Mouse (Mus musculus) lung, postnatal 0 days (tissue): ENCODE data around the gene Gm21762. TPM values are rescaled to one million over a fixed set of nuclear protein-coding genes. Genes with fewer than 3 reads are reported as not detected.
"Not testable (repeated sequence)": the region's sequence is repeated elsewhere in the genome, so short reads cannot be mapped to it uniquely, and the experiment has no call there.

ENCODE experiments used
- ATAC-seq: fragments of 200-750 bp; cut with Nextera tagmentation; 2 replicates; pipeline ENCODE4 v1.8.0; 2017; ENCODE audit warnings: moderate library complexity
- DNase-seq: peaks from one replicate; pipeline ENCODE4 v3.0.0-alpha.2; 2016; ENCODE audit warnings: low spot score
- H3K27ac ChIP-seq: fragments of 300-500 bp; sonication (generic); 2 replicates; pipeline ENCODE4 v1.5.1; 2014; ENCODE audit warnings: antibody characterized with exemption, mild to moderate bottlenecking, low read length, mixed read lengths
- H3K27me3 ChIP-seq: fragments of 300-500 bp; sonication (generic); replicated peaks from 2 replicates; pipeline ENCODE4 v1.6.1; 2014; ENCODE audit warnings: low read length, mixed read lengths; ENCODE audit not compliant: insufficient read depth
- H3K36me3 ChIP-seq: fragments of 300-500 bp; sonication (generic); 2 replicates; pipeline ENCODE4 v1.6.1; 2014; ENCODE audit warnings: low read length, mixed read lengths; ENCODE audit not compliant: insufficient read depth
- H3K4me1 ChIP-seq: fragments of 300-500 bp; sonication (generic); 2 replicates; pipeline ENCODE4 v1.6.1; 2014; ENCODE audit warnings: antibody characterized with exemption, low read depth, low read length, mixed read lengths; ENCODE audit not compliant: insufficient read depth
- H3K4me2 ChIP-seq: fragments of 300-500 bp; sonication (generic); replicated peaks from 2 replicates; pipeline ENCODE4 v1.6.1; 2014; ENCODE audit warnings: low read depth, mild to moderate bottlenecking, low read length, moderate library complexity, mixed read lengths
- H3K4me3 ChIP-seq: fragments of 300-500 bp; sonication (generic); 2 replicates; pipeline ENCODE4 v1.5.1; 2014; ENCODE audit warnings: low read depth, low read length
- H3K9ac ChIP-seq: fragments of 300-500 bp; sonication (generic); replicated peaks from 2 replicates; pipeline ENCODE4 v1.6.1; 2014; ENCODE audit warnings: low read depth, mild to moderate bottlenecking
- H3K9me3 ChIP-seq: fragments of 300-500 bp; sonication (generic); 2 replicates; pipeline ENCODE4 v1.6.1; 2016; ENCODE audit warnings: low read length, mixed read lengths
- WGBS: fragments of 180-500 bp; shearing (Covaris S2); extraction: QIAGEN DNeasy Blood & Tissue Kit; methylation state at CpG from one replicate; pipeline ENCODE4 v1.1.7; 2014; 5-methylcytosine and 5-hydroxymethylcytosine counted together
- polyA plus RNA-seq: library from polyadenylated mRNA; unstranded; fragments of >200 nt; fragmentation: Nextera tagmentation; extraction: Ambion mirVana; gene quantifications from 2 replicates; pipeline ENCODE4 v1.2.1, GENCODE M21; 2015

Gm21762 gene
- polyA plus RNA-seq, 1 experiment from 2014 or later = not detected

DNA sequence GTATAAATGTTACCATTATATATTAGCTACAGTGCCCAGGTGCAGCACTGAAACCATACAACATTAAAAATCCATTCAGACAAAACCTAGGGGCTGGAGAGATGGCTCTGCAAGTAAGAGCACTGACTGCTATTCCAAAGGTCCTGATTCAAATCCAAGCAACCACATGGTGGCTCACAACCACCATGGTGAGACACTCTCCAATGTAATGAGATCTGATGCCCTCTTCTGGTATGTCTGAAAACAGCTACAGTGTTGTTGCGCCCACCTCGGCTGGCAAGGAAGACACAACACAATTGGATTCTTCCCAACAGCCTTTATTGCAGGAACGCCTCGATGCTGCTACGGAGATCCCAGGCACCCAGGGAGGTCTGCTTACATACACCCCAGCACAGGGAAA is 5.2 kb upstream of the Gm21762 start:
- DNase-seq, H3K27me3 ChIP-seq, H3K27ac ChIP-seq, ATAC-seq, H3K9me3 ChIP-seq, H3K36me3 ChIP-seq, H3K4me1 ChIP-seq, H3K4me3 ChIP-seq, H3K4me2 ChIP-seq, H3K9ac ChIP-seq: not testable (repeated sequence)
- WGBS = 73% methylated on average over 5 of the region's 5 CpGs

DNA sequence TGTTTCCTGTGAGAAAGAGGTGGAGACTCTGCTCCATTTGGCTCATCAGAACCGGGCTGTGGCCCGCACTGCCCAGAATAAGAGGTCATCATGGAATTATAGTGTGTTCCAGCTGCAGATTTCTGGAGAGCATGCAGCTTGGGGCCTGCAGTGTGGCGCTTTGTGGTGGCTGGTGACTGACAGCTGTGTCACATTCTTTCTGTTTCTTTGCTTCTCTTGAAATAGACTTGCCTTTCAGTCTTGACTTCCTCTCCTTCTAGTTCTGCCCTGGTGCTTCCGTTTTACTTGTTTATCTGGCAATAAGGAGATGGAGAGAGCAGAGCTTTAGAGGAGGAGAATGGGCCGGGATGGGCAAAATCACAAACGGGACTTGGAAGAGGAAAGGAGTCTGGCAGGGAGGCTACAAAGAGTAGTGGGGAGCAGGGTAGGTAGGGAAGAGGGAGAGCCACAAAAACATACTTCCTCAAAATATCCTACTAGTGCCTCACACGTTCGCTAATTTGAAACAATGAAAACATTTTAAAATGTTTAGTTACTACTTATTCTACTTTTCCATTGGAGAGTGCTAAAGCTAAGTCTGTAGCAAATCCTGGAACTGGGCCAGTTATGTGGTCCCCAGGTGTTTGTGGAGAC is 19.4 kb downstream of the Gm21762 start:
- not testable (repeated sequence) for H3K4me2 ChIP-seq, H3K9me3 ChIP-seq, DNase-seq, H3K27me3 ChIP-seq, H3K27ac ChIP-seq, H3K36me3 ChIP-seq, H3K9ac ChIP-seq, H3K4me3 ChIP-seq, H3K4me1 ChIP-seq, ATAC-seq
- 70% methylated on average over 7 of the region's 8 CpGs for WGBS

DNA sequence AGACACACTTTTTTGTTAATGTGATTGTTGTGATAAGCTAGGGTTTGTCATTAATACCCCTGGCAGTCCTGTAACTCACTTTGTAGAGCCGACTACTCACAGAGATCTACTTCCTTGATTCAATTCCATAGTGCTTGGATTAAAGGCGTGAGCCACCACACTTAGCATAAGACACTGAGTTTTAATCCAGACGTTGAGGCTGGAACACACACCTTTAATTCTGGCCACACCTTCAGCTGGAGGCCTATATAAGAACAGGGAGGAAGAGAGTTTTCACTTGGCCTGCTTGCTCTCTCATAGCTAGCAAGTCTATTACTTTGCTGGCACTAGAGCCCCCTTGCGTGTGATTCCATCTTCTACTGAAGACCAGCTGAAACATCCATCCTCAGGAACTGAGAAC is 43.6 kb downstream of the Gm21762 start, which contains the start of gene Gm21818:
Gene Gm21818 (plus strand): TSS at position 301 of the 400 bp plus-strand sequence.
- H3K27ac ChIP-seq, H3K4me2 ChIP-seq, H3K4me1 ChIP-seq, DNase-seq, H3K9me3 ChIP-seq, H3K9ac ChIP-seq, H3K27me3 ChIP-seq, H3K4me3 ChIP-seq, H3K36me3 ChIP-seq, ATAC-seq: not testable (repeated sequence)
- WGBS = 70% methylated on average over 4 of the region's 4 CpGs

- not testable (repeated sequence) for H3K9me3 ChIP-seq, ATAC-seq, H3K4me1 ChIP-seq, H3K27me3 ChIP-seq, DNase-seq, H3K4me2 ChIP-seq, H3K9ac ChIP-seq, H3K27ac ChIP-seq, H3K36me3 ChIP-seq, H3K4me3 ChIP-seq
- WGBS = 38% methylated on average over 5 of the region's 5 CpGs
Measured at GRCm38 (mm10) chr13:120168301-120168700, 47.4 kb downstream of the Gm21762 start.

Other genes with a start within 250 kb of the Gm21762 start
- gene Gm36079, start 188.9 kb downstream of the Gm21762 start, polyA plus RNA-seq = not detected in 2 replicates
- 0.38 and 0.54 TPM in 2 replicates for gene Gm21188, start 163.8 kb downstream of the Gm21762 start, polyA plus RNA-seq
- not detected in 2 replicates for gene Gm20767, start 75.7 kb downstream of the Gm21762 start, polyA plus RNA-seq
- gene Gm21818, start 43.5 kb downstream of the Gm21762 start, polyA plus RNA-seq = not detected in 2 replicates
- gene Gm21731, start 23.2 kb upstream of the Gm21762 start, polyA plus RNA-seq = not detected in 2 replicates
- not detected in 2 replicates for gene AF067061, start 47.2 kb upstream of the Gm21762 start, polyA plus RNA-seq
- 0.36 and 0.46 TPM in 2 replicates for gene BC147527, start 84.4 kb upstream of the Gm21762 start, polyA plus RNA-seq
- gene Tcstv3, start 100.9 kb upstream of the Gm21762 start, polyA plus RNA-seq = not detected in 2 replicates